Mouse (Mus musculus) limb, embryonic 13.5 days (tissue): Measurements from ENCODE around the gene Klf13. TPM values are rescaled to one million over a fixed set of nuclear protein-coding genes. Genes with fewer than 3 reads are reported as not detected.

Experiments
- ATAC-seq: fragments of 200-750 bp; cut with Nextera tagmentation; 2 replicates; pipeline ENCODE4 v1.8.0; 2017; ENCODE audit warnings: low read depth, moderate number of reproducible peaks, moderate TSS enrichment; ENCODE audit not compliant: low FRiP score
- H3K27ac ChIP-seq: fragments of 300-500 bp; sonication (generic); 2 replicates; pipeline ENCODE4 v1.5.1; 2015; ENCODE audit warnings: inconsistent platforms, mild to moderate bottlenecking, moderate library complexity
- H3K27me3 ChIP-seq: fragments of 300-500 bp; sonication (generic); 2 replicates; pipeline ENCODE4 v1.6.1; 2015; ENCODE audit warnings: mild to moderate bottlenecking, inconsistent platforms
- H3K36me3 ChIP-seq: fragments of 300-500 bp; sonication (generic); 2 replicates; pipeline ENCODE4 v1.6.1; 2015; ENCODE audit warnings: inconsistent platforms, mild to moderate bottlenecking, moderate library complexity
- H3K4me1 ChIP-seq: fragments of 300-500 bp; sonication (generic); 2 replicates; pipeline ENCODE4 v1.6.1; 2015; ENCODE audit warnings: inconsistent platforms
- H3K4me2 ChIP-seq: fragments of 300-500 bp; sonication (generic); replicated peaks from 2 replicates; pipeline ENCODE4 v1.6.1; 2015; ENCODE audit warnings: inconsistent platforms, mild to moderate bottlenecking, moderate library complexity
- H3K4me3 ChIP-seq: fragments of 300-500 bp; sonication (generic); 2 replicates; pipeline ENCODE4 v1.5.1; 2015; ENCODE audit warnings: moderate library complexity, mild to moderate bottlenecking, inconsistent platforms
- H3K9ac ChIP-seq: fragments of 300-500 bp; sonication (generic); 2 replicates; pipeline ENCODE4 v1.6.1; 2015; ENCODE audit warnings: mild to moderate bottlenecking, inconsistent platforms
- H3K9me3 ChIP-seq: fragments of 300-500 bp; sonication (generic); 2 replicates; pipeline ENCODE4 v1.6.1; 2016; ENCODE audit warnings: inconsistent platforms
- WGBS: fragments of 180-500 bp; shearing (Covaris S2); methylation state at CpG from one replicate; pipeline ENCODE4 v1.1.7; 2015; 5-methylcytosine and 5-hydroxymethylcytosine counted together
- polyA plus RNA-seq: library from polyadenylated mRNA; unstranded; fragments of >200 nt; fragmentation: Nextera tagmentation; extraction: Ambion mirVana; gene quantifications from 2 replicates; pipeline ENCODE4 v1.2.1, GENCODE M21; 2015

Klf13 gene
- polyA plus RNA-seq, 1 experiment from 2014 or later = 20.9 TPM

GRCm38 (mm10) chr7:63858571-63859152, 80.1 kb downstream of the Klf13 start:
- peak; percentile 87 for ATAC-seq
- 5% methylated on average over 22 of the region's 22 CpGs for WGBS
- H3K36me3 ChIP-seq = no peaks in the 10 kb centered on the region
- H3K9ac ChIP-seq = peak overlapping the region; percentile 57
- no peaks in the 10 kb centered on the region for H3K27me3 ChIP-seq
- peak overlapping the region; percentile 41 for H3K4me3 ChIP-seq
- peaks cover 11% of the 10 kb centered on the region; the same call in 1 of the 2 replicates for H3K4me1 ChIP-seq
- H3K4me2 ChIP-seq = peak overlapping the region; percentile 67
- no peak overlapping the region for H3K27ac ChIP-seq
- no peaks in the 10 kb centered on the region for H3K9me3 ChIP-seq

- Histone ChIP-seq H3K36me3 (no peaks in the 10 kb centered on the region), H3K4me3 (no peak overlapping the region), H3K27me3 (no peaks in the 10 kb centered on the region), H3K9ac (0 out of 2 replicates have a peak overlapping the region, but pooled peaks have one; percentile 57), H3K9me3 (no peaks in the 10 kb centered on the region), H3K4me1 (peaks cover 11% of the 10 kb centered on the region; the same call in 1 of the 2 replicates), H3K27ac (no peak overlapping the region), H3K4me2 (peak overlapping the region; percentile 67)
- ATAC-seq = no peak
- 74% methylated on average over 17 of the region's 17 CpGs for WGBS
Measured at GRCm38 (mm10) chr7:63857771-63858417, 80.8 kb downstream of the Klf13 start.

GRCm38 (mm10) chr7:63855283-63855682, 83.4 kb downstream of the Klf13 start:
- H3K9ac ChIP-seq = no peak overlapping the region
- H3K4me1 ChIP-seq = peaks cover 11% of the 10 kb centered on the region; the same call in 1 of the 2 replicates
- no peaks in the 10 kb centered on the region for H3K9me3 ChIP-seq
- no peak overlapping the region for H3K4me2 ChIP-seq
- no peak overlapping the region for H3K27ac ChIP-seq
- WGBS = 69% methylated on average over 4 of the region's 4 CpGs
- ATAC-seq = no peak
- no peaks in the 10 kb centered on the region for H3K36me3 ChIP-seq
- no peak overlapping the region for H3K4me3 ChIP-seq
- no peaks in the 10 kb centered on the region for H3K27me3 ChIP-seq

DNA sequence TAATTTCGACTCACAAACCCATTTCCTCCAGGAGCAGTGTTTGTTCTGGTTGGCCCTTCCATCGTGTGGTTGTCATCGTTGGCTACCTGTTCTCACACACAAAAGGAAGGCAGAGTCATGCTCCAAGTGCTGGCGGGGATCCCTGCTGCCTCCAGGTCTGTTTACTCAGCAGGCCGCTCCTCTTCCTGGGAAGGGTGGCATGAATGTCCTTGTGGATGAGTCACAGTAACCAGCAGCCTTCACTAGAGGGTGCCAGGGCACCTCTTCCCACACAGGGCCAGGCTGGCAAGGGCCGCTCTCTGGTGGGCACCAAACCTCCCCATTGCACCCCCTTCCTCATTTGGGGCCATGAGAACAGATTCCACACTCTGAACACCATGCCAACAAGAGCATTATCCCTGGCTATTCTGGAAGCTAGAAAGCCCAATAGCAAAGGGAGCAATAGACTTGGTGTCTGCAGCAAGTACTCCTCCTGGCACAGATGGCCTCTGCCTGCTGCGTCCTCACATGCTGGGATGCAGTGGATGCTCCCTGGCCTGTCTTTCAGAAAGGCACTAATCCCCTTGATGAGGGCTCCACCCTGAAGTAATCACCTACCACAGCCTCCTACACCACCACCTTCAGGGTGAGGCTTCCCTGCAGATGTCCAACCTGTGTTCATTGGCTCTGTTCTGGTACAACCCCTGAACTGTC, 86.7 kb downstream of the Klf13 start:
- no peak overlapping the region for H3K4me3 ChIP-seq
- no peak overlapping the region for H3K27ac ChIP-seq
- H3K9ac ChIP-seq = no peak overlapping the region
- H3K27me3 ChIP-seq = no peaks in the 10 kb centered on the region
- no peaks in the 10 kb centered on the region for H3K9me3 ChIP-seq
- H3K4me1 ChIP-seq = no peaks in the 10 kb centered on the region
- no peak overlapping the region for H3K4me2 ChIP-seq
- no peak for ATAC-seq
- H3K36me3 ChIP-seq = no peaks in the 10 kb centered on the region
- WGBS = 55% methylated on average over 7 of the region's 7 CpGs

Other genes starting within 250 kb of the Klf13 start
- 0.14 TPM in 1 of 2 replicates, not detected in the other for gene E030018B13Rik, start 22.1 kb downstream of the Klf13 start, polyA plus RNA-seq
- 0.33 and 0.65 TPM in 2 replicates for gene Trpm1, start 214.9 kb upstream of the Klf13 start, polyA plus RNA-seq